Mouse (Mus musculus): Measurements from ENCODE around the gene Eri3.

Eri3 gene

GRCm38 (mm10) chr4:117630053-117630670 lies 80.0 kb downstream of the Eri3 start:
- no peak for DNase-seq

- DNase-seq, result no peak
Observed at GRCm38 (mm10) chr4:117633527-117633926, 83.4 kb downstream of the Eri3 start.

- DNase-seq, result no peak
Observed at GRCm38 (mm10) chr4:117634642-117635041, 84.5 kb downstream of the Eri3 start.

- no peak for DNase-seq
Observed at GRCm38 (mm10) chr4:117636152-117636551, 86.0 kb downstream of the Eri3 start.

GRCm38 (mm10) chr4:117636891-117637613 lies 86.9 kb downstream of the Eri3 start:
- DNase-seq, result no peak

- no peak for DNase-seq
Observed at GRCm38 (mm10) chr4:117640925-117641703, 90.9 kb downstream of the Eri3 start.

GRCm38 (mm10) chr4:117641804-117642203 lies 91.6 kb downstream of the Eri3 start:
- no peak for DNase-seq

GRCm38 (mm10) chr4:117645031-117645435 lies 94.9 kb downstream of the Eri3 start:
- peak; percentile 93 for DNase-seq

GRCm38 (mm10) chr4:117645859-117646258 lies 95.7 kb downstream of the Eri3 start:
- DNase-seq, result peak; percentile 46

- DNase-seq, result peak; percentile 33
Observed at GRCm38 (mm10) chr4:117646496-117646895, 96.3 kb downstream of the Eri3 start.

GRCm38 (mm10) chr4:117646926-117647755 lies 97.0 kb downstream of the Eri3 start:
- no peak for DNase-seq

- DNase-seq, result no peak
Observed at GRCm38 (mm10) chr4:117651626-117652101, 101.5 kb downstream of the Eri3 start.

- DNase-seq, result no peak
Observed at GRCm38 (mm10) chr4:117652727-117653126, 102.6 kb downstream of the Eri3 start.

GRCm38 (mm10) chr4:117654016-117654702 lies 104.0 kb downstream of the Eri3 start:
- no peak for DNase-seq

- no peak for DNase-seq
Observed at GRCm38 (mm10) chr4:117654703-117655499, 104.7 kb downstream of the Eri3 start.

GRCm38 (mm10) chr4:117655500-117655863 lies 105.3 kb downstream of the Eri3 start:
- no peak for DNase-seq

GRCm38 (mm10) chr4:117656961-117657360 lies 106.8 kb downstream of the Eri3 start:
- DNase-seq, result no peak

- no peak for DNase-seq
Observed at GRCm38 (mm10) chr4:117657646-117658045, 107.5 kb downstream of the Eri3 start.

GRCm38 (mm10) chr4:117658582-117659444 lies 108.6 kb downstream of the Eri3 start:
- no peak for DNase-seq

- DNase-seq, result no peak
Observed at GRCm38 (mm10) chr4:117660001-117660400, 109.8 kb downstream of the Eri3 start.
